Mouse (Mus musculus): ENCODE results near the gene Scaf8.

DNA sequence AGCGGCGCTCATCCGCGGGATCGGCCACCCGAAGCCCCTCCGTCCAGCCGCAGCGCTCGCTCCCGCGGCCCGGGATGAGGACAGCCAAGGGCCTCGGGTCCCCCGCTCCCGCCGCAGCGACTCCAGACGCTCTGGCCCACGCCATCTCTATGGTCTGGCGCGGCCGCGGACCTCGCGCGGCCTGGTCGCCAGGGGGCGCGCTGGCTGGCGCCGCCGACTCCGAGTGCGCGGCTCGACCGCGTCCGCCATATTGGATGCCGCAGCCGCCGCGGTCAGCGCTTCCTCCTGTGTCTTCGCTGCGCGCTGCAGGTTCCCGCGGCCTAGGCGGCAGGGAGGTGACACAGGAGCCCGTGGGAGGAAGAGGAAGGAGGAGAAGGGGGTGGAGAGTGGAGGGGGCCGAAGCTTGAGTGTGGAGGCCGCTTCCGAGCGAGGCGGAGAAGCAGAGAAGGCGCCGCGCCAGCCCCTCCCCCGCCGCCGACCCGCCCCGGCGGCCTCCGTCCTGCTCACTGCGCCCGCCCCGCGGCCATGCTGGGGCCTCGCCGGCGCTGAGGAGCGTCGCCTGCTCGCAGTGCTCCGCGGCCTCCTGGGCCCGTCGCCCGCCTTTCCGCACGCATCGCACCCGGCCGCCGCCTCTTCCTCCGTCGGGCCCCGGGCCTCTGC is at the start of gene Scaf8:
- TF ChIP-seq CTCF (IDR thresholded peaks at IDR 0.05; ENCODE audit: low read depth, low read length) (peak; percentile 62), POLR2A (IDR thresholded peaks at IDR 0.05; ENCODE audit: insufficient read depth, low read length) (peak; percentile 8)

Data from ES-Bruce4 (cell line).